Mouse (Mus musculus): ENCODE results near the gene Neto2.
"Not testable (repeated sequence)": the region's sequence is repeated elsewhere in the genome, so short reads cannot be mapped to it uniquely, and the experiment has no call there.

Gene Neto2

GRCm38 (mm10) chr8:85700751-85701351, at the start of gene Neto2:
Gene Neto2, minus strand, starts transcription at chr8:85700924.
- peak; percentile 74 for DNase-seq (ENCODE audit: low spot score)

DNA sequence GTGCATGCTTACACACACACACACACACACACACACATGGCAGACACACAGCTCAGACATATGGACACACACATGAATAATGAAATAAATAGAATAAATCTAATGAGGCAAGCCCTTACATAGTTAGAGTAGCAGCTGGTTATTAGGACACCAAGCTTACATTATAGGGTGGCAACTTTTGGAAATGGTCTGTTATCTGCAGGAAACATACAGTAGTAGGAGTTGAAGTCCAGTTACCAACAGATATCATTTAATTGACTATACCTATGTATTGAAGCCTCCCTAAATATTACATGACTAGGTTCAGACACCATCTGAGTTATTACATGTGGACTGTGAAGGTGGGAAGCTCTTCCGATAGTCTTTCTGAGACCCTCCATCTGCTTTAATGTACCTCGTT, 44.3 kb upstream of the Neto2 start:
- no peak for DNase-seq (ENCODE audit: low spot score)

DNA sequence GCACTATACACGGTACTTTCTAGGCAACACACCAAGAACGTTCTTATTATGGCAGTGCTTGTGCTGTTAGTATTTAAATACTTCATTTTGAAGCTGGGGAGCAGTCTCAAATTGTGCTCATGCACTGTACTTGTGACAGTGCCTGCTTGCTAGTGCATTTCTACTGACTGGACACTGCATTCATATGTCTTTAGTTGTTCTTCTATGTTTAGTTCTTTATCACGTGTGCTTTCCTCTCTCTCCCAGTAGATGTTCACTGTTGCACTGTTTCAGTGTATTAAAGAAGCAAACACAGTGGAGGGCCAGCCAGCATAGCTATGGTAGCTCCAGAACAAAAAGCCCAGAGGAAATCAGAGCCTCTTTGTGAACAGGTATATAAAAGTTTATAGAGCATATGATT, 29.8 kb upstream of the Neto2 start:
- DNase-seq (ENCODE audit: low spot score) = no peak

DNA sequence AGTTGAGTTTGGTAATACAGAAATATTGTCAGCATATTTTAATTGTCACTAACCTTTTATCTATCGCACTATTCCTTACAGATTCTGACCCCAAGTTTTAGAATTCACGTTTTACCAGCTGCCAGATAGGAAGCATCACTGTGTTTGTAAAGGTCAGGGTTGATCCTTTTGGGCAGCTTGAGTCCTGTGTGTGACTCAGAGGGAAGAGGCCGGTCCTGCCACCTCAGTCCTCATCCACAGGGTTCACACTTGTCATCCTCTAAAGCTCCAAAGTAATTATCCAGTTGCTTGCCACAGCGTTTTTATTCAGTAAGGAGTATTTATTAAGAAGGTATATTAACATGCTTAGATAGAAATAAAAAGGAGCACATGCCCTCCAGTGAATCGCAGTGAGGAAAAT, 16.5 kb upstream of the Neto2 start:
- DNase-seq (ENCODE audit: low spot score) = no peak

DNA sequence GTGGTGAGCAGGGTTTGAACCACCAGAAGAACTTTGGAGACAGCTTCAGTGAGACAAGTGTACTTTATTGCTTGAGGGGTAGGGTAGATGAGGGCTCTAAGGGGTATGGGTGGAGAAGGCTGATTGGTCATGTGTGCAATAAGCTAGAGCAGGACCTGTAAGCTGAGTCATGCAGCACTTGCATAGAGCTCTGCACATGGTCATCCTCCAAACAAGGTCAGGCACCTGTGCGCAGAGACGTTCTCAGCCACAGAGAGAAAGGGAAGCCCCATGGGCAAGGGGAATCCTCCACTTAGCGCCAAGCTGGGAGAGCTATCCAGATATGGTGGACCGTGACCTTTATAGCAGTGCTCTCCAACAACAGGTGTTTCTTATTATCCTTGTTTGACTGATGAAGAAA, 16.0 kb upstream of the Neto2 start:
- no peak for DNase-seq (ENCODE audit: low spot score)

DNA sequence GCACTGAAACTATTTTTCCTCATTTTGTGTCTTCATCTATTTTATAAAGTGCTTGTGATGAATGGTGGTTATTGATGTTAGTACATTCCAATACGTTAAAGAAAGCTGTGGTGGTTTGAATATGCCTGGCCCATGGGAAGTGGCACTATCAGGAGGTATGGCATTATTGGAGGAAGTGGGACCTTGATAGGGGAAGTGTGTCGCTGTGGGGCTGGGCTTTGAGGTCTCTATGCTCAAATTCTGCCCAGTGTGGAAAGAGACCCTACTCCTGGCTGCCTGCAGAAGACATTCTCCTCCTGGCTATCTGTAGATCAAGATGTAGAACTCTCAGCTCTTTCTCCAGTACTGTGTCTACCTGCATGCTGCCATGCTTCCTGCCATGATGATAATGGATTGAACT, 6.3 kb upstream of the Neto2 start:
- DNase-seq (ENCODE audit: low spot score) = no peak

GRCm38 (mm10) chr8:85700101-85700750, 498 bp downstream of the Neto2 start:
- peak; percentile 1 for DNase-seq (ENCODE audit: low spot score)

DNA sequence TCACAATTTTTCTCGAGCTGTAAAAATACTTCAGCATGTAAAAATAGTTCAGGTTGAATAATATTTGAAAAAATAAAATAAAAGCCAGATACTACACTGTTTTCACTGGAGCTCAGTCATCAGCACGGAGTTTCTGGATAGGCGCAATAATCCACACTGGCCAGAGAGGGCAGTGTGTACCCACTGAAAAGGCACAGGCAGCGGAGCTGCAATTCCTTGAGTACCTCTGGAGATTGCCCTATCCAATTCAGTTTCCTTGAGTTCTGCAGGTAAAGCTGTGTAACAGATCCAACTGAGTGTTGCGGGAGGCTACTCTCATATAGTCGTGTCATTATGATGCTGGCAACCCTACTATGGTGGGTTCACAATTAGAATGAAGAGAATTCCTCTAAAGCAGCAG, 1.7 kb downstream of the Neto2 start:
- DNase-seq (ENCODE audit: low spot score) = peak; percentile 65

- DNase-seq (ENCODE audit: low spot score) = peak; percentile 52
Observed at GRCm38 (mm10) chr8:85665146-85665545, 35.6 kb downstream of the Neto2 start.

- DNase-seq (ENCODE audit: low spot score) = peak; percentile 47
Observed at GRCm38 (mm10) chr8:85661995-85662394, 38.7 kb downstream of the Neto2 start.

DNA sequence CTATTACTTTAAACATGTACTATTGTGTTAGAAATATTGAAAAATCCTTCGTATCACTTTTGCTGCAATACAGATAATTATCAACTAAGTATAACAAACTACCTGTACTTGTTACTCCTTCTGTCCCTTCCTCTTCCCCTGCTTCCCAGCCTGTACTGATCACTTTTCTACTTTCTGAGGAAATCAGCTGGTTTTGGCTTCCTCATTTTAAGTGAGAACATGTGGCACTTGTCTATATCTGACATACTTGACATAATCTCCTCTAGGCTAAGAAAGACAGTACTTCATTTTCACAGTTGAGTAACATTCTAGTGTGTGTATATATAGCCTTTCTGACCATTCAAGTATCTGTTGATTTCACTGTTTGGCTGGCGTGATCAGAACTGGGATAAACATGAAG, 49.5 kb downstream of the Neto2 start:
- DNase-seq (ENCODE audit: low spot score) = no peak

DNA sequence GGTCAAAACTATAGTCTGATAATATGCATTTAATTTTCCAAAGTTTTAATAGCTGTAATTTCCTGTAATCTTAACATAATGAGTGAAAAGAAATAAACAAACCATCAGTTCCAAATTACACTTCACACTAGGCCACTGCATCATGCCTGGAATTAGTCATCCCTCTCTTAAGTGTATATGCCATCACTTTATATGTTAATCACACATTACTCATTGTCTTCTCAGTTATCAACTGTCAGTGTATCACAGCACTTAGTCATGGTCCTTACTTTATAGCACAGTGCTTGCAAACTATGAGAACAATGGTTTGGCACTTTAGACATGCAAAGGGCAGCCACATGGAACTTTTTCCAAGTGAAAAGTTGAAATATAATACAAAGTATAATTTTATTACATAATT, 52.2 kb downstream of the Neto2 start:
- DNase-seq (ENCODE audit: low spot score) = no peak

- DNase-seq (ENCODE audit: low spot score) = no peak
Observed at GRCm38 (mm10) chr8:85644921-85645665, 55.6 kb downstream of the Neto2 start.

GRCm38 (mm10) chr8:85624450-85624849, 76.3 kb downstream of the Neto2 start:
- peak; percentile 66 for DNase-seq (ENCODE audit: low spot score)

DNA sequence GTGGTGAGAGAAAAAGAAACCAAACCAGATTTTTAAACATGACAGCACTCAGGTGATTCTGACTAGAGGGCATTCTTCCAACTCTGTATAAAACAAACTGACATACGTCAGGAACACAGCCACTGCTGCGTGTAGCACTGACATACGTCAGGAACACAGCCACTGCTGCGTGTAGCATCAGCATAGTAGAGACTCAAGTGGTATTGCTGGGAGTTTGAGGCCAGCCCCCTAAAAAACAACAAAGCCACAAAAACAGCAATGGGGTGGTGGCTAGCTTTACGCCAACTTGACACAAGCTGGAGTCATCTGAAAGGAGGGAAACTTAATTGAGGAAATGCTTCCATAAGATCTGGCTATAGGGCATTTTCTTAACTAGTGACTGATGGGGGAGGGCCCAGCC, 77.5 kb downstream of the Neto2 start:
- peak; percentile 72 for DNase-seq (ENCODE audit: low spot score)

GRCm38 (mm10) chr8:85618789-85619188, 81.9 kb downstream of the Neto2 start:
- DNase-seq (ENCODE audit: low spot score) = peak; percentile 53

- DNase-seq (ENCODE audit: low spot score) = not testable (repeated sequence)
Observed at GRCm38 (mm10) chr8:85617125-85617524, 83.6 kb downstream of the Neto2 start.

DNA sequence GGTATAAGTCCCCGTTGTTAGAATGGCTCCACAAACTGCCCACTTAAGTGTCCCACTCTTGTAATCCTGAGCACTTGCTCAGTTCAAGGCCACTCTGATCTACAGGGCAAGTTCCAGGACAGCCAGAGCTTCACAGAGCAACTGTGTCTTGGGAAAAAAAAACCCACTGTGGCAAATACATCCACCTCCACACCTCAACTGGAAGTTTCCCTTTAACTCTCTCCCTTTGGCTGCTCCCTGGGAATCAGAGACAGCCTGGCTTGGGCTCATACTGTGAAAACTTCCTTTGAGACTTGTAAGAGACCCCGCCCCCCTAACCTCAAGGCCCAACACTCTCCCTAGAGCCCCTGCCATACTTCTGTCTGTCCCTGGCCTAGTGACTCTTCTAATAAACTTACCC, 91.9 kb downstream of the Neto2 start:
- DNase-seq (ENCODE audit: low spot score) = no peak

DNA sequence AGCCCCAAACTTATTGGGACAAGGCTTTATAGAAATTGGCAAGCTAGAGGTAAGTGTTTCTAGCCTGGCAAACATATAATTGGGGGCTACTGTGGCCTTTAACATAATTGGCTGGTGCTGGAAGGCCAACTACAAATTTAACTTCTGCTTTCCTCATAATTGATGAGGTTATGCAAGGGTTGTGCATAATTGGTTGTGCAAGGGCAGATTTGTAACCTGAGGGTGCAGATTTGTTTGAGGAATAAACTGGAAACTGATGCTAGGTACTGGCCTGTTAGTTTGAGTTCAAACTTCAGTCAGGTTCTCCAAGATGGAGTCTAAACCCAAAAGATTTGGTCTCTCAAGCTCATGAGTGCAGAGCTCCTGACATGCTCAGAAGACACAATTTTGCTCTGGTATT, 92.9 kb downstream of the Neto2 start:
- no peak for DNase-seq (ENCODE audit: low spot score)

DNA sequence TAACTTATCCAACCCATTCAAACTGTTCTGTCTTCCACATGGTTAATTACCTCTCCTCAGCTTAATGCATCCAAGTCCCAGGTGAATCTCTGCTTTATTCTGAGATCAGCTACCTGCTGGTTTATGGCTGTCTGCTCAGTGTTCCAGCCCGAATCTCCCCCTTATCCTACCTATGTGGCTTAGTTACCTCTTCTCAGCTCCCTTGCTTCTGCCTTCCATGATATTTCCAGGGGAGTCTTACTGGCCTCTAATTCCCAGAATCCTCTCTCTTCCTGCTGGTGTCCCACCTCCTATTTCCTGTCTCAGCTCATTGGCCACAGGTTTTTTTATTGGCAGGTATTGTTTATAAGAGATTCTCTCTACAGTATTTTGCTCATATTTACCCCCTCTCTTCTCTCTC, 93.8 kb downstream of the Neto2 start:
- DNase-seq (ENCODE audit: low spot score) = no peak

DNA sequence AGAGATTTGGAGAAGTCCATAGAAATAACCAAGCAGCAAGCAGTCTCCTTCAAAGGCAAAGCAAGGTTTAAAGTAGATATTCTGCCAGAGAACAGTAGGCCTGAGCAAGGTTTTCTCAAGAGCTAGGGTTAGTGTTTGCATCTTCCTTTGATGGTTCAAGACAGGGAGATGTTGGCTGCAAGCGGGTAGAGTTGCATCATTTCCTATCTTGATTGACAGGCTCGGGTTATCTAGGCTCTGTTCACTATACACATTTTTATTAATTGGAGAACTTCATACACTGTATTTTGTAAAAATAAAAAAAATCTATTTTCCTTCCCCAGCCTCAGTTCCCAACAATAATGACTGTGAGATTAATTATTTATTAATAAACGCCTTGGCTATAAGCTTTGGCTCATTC, 94.2 kb downstream of the Neto2 start:
- no peak for DNase-seq (ENCODE audit: low spot score)

GRCm38 (mm10) chr8:85604201-85604600, 96.5 kb downstream of the Neto2 start:
- DNase-seq (ENCODE audit: low spot score) = no peak

GRCm38 (mm10) chr8:85603203-85603895, 97.4 kb downstream of the Neto2 start:
- DNase-seq (ENCODE audit: low spot score) = peak; percentile 64
